Mouse (Mus musculus) C2C12 (cell line): ENCODE measurements around the gene Dbh.

ENCODE experiments used
- CTCF ChIP-seq: IDR thresholded peaks from one replicate; pipeline ENCODE4 v1.5.1; 2011; ENCODE audit not compliant: control insufficient read depth, insufficient read depth, insufficient read length
- MAX ChIP-seq: IDR thresholded peaks from one replicate; pipeline ENCODE4 v1.6.1; 2011; ENCODE audit warnings: mild to moderate bottlenecking, control low read depth

DNA sequence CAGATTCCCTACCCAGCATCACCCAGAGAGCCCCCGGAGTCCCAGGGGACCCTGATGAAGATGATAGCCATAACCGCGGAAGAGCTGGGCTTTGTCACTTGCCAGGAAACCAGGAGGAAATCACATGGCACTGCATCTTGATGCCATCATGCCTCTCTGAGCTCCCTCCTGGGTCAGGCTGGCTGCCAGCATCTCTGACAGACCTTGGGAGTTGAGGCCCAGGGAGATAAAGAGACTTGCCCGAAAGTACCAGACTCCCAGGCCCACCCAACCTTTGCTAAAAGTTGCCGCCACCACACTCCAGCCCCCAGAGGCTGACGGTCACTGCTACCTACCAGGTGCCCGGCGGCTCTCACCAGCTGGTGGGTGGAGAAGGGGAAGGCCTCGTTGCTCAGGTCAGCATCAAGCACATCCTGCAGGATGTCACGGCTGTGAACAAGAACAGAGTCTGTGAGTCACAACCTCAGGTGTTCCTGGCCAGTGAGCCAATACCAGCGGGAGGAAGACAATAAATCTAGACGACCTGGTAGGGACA is 45.7 kb downstream of the Dbh start:
- TF ChIP-seq MAX (no peak), CTCF (no peak)
